Mouse (Mus musculus) liver, embryonic 15.5 days (tissue): ENCODE data around the gene Foxg1. TPM values are rescaled to one million over a fixed set of nuclear protein-coding genes. Genes with fewer than 3 reads are reported as not detected.

ENCODE experiments used
- ATAC-seq: fragments of 200-750 bp; cut with Nextera tagmentation; 2 replicates; pipeline ENCODE4 v1.8.0; 2017; ENCODE audit warnings: moderate number of reproducible peaks, mild to moderate bottlenecking, moderate library complexity; ENCODE audit not compliant: insufficient read depth
- H3K27ac ChIP-seq: fragments of 300-500 bp; sonication (generic); replicated peaks from 2 replicates; pipeline ENCODE4 v1.5.1; 2015; ENCODE audit warnings: mild to moderate bottlenecking, inconsistent platforms
- H3K27me3 ChIP-seq: fragments of 300-500 bp; sonication (generic); 2 replicates; pipeline ENCODE4 v1.6.1; 2015; ENCODE audit warnings: mild to moderate bottlenecking, inconsistent platforms
- H3K36me3 ChIP-seq: fragments of 300-500 bp; sonication (generic); replicated peaks from 2 replicates; pipeline ENCODE4 v1.6.1; 2015; ENCODE audit warnings: moderate library complexity, mild to moderate bottlenecking, inconsistent platforms
- H3K4me1 ChIP-seq: fragments of 300-500 bp; sonication (generic); replicated peaks from 2 replicates; pipeline ENCODE4 v1.6.1; 2015; ENCODE audit warnings: inconsistent platforms
- H3K4me2 ChIP-seq: fragments of 300-500 bp; sonication (generic); 2 replicates; pipeline ENCODE4 v1.6.1; 2015; ENCODE audit warnings: moderate library complexity, mild to moderate bottlenecking, inconsistent platforms
- H3K4me3 ChIP-seq: fragments of 300-500 bp; sonication (generic); replicated peaks from 2 replicates; pipeline ENCODE4 v1.5.1; 2015; ENCODE audit warnings: mild to moderate bottlenecking, inconsistent platforms
- H3K9ac ChIP-seq: fragments of 300-500 bp; sonication (generic); 2 replicates; pipeline ENCODE4 v1.6.1; 2015; ENCODE audit warnings: moderate library complexity, mild to moderate bottlenecking, inconsistent platforms
- H3K9me3 ChIP-seq: fragments of 300-500 bp; sonication (generic); replicated peaks from 2 replicates; pipeline ENCODE4 v1.6.1; 2016; ENCODE audit warnings: inconsistent platforms
- WGBS: fragments of 180-500 bp; shearing (Covaris S2); methylation state at CpG from one replicate; pipeline ENCODE4 v1.1.7; 2015; ENCODE audit warnings: mixed read lengths; ENCODE audit not compliant: insufficient replicate concordance; 5-methylcytosine and 5-hydroxymethylcytosine counted together
- polyA plus RNA-seq: library from polyadenylated mRNA; unstranded; fragments of >200 nt; fragmentation: Nextera tagmentation; extraction: Ambion mirVana; gene quantifications from 2 replicates; pipeline ENCODE4 v1.2.1, GENCODE M21; 2015

Gene Foxg1
- polyA plus RNA-seq, result 0.03 TPM in 1 of 2 replicates, not detected in the other

GRCm38 (mm10) chr12:49382565-49383520 lies at the start of gene Foxg1:
Gene Foxg1 (plus strand): TSS chr12:49382660.
- Histone ChIP-seq H3K4me2 (peak within 1 kb of the TSS; percentile 44), H3K4me1 (no peaks in the 10 kb centered on the region), H3K27me3 (peaks cover 92% of the 10 kb centered on the region), H3K4me3 (peak within 1 kb of the TSS; percentile 27), H3K36me3 (no peaks in the 10 kb centered on the region), H3K27ac (no peak within 1 kb of the TSS), H3K9me3 (no peaks in the 10 kb centered on the region), H3K9ac (no peak within 1 kb of the TSS)
- WGBS, result 2% methylated on average over 57 of the region's 61 CpGs
- no peak for ATAC-seq

DNA sequence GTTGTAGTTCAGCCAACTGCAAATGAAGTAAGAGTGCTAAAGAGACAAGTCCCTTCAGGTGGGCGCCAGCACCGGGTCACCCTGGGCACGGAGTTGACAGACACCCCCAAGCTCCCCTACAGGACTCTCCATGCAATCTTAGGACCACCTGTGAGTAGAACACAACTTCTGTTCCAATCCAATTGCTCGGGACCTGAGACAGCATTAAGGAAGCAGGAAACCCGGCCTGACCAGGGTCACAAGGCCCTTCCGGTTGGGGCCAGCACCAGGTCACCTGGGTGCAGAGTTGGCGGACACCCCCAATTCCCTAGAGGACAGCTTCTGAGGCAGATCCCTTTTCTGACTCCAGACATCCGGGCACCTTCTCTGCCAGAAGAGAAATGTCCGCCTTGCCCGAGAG lies 32.8 kb upstream of the Foxg1 start:
- no peak overlapping the region for H3K4me2 ChIP-seq
- no peaks in the 10 kb centered on the region for H3K4me1 ChIP-seq
- H3K9ac ChIP-seq, result no peak overlapping the region
- no peaks in the 10 kb centered on the region for H3K9me3 ChIP-seq
- H3K27me3 ChIP-seq, result no peaks in the 10 kb centered on the region
- no peak for ATAC-seq
- no peak overlapping the region for H3K4me3 ChIP-seq
- no peak overlapping the region for H3K27ac ChIP-seq
- WGBS, result 74% methylated on average over 10 of the region's 10 CpGs
- no peaks in the 10 kb centered on the region for H3K36me3 ChIP-seq

GRCm38 (mm10) chr12:49368931-49369330 lies 13.5 kb upstream of the Foxg1 start:
- H3K4me2 ChIP-seq, result no peak overlapping the region
- H3K4me1 ChIP-seq, result no peaks in the 10 kb centered on the region
- no peaks in the 10 kb centered on the region for H3K9me3 ChIP-seq
- no peak overlapping the region for H3K4me3 ChIP-seq
- no peak overlapping the region for H3K9ac ChIP-seq
- H3K27me3 ChIP-seq, result peaks cover 17% of the 10 kb centered on the region
- H3K36me3 ChIP-seq, result no peaks in the 10 kb centered on the region
- ATAC-seq, result no peak
- no peak overlapping the region for H3K27ac ChIP-seq
- 47% methylated on average over 1 of the region's 1 CpGs for WGBS

- no peak overlapping the region for H3K27ac ChIP-seq
- no peak overlapping the region for H3K9ac ChIP-seq
- ATAC-seq, result no peak
- H3K36me3 ChIP-seq, result no peaks in the 10 kb centered on the region
- H3K27me3 ChIP-seq, result peaks cover 46% of the 10 kb centered on the region
- no peak overlapping the region for H3K4me3 ChIP-seq
- H3K9me3 ChIP-seq, result no peaks in the 10 kb centered on the region
- H3K4me2 ChIP-seq, result no peak overlapping the region
- no peaks in the 10 kb centered on the region for H3K4me1 ChIP-seq
Observed at GRCm38 (mm10) chr12:49372170-49372569, 10.3 kb upstream of the Foxg1 start.

DNA sequence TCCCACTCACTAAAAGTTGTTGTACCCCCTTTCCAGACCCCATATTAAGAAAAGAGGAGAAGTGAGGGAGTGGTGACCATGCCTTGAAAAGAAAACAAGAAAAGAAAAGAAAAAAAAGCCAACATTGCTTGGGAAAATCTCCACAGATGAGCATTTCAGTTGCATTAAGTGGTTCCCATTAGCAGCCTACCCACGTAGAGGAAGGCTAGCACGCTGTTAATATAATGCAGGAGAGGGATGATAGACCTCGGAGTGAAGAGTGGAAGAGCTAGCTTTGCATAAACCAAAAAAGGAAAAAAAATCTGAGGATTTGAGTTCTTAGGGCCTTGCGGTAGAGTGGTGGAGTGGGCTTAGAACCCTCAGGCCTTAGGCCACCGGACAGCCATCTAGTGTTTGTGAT lies 9.3 kb upstream of the Foxg1 start:
- no peaks in the 10 kb centered on the region for H3K4me1 ChIP-seq
- H3K9me3 ChIP-seq, result no peaks in the 10 kb centered on the region
- no peak overlapping the region for H3K27ac ChIP-seq
- no peaks in the 10 kb centered on the region for H3K36me3 ChIP-seq
- WGBS, result 3% methylated on average over 5 of the region's 5 CpGs
- H3K4me2 ChIP-seq, result no peak overlapping the region
- peaks cover 57% of the 10 kb centered on the region for H3K27me3 ChIP-seq
- H3K9ac ChIP-seq, result no peak overlapping the region
- no peak overlapping the region for H3K4me3 ChIP-seq
- ATAC-seq, result no peak

DNA sequence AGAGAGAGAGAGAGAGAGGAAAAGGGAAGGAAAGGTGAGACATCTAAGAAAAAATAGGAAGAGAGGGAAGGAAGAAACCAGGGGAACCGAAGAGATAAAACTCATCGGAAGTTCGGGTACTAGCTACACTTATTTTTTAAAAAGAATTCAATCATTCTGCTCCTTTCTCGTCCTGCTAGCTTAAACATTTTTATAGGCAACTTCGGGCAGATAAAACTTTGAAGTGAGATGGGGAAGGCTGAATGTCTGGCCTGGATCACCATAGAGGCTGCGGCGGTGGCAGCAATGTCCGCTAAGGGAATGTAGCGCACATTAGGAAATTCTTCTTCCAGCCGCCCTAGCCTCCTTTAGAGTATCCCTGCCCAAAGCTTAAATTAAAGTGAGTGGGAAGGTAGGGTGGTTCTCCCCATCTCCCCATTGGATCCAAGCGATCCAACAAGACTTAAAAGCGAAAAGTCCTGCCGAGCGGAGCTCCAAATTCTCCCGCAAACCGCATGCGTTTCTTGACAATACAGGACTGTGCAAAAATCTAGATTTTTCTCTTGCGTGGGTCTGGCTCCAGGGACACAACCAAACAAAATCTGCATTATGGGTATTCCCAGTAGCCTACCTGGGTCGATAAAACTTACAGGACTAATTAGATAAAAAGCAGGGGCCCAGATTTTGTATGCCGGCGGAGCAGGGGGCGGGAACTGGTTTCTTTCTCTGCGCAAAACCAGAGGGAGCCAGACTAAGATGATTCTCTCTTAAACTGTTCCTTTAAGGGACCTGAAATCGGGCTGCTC lies 8.4 kb upstream of the Foxg1 start:
- no peak for ATAC-seq
- Histone ChIP-seq H3K27me3 (peaks cover 65% of the 10 kb centered on the region), H3K4me1 (no peaks in the 10 kb centered on the region), H3K27ac (no peak overlapping the region), H3K9ac (no peak overlapping the region), H3K4me3 (no peak overlapping the region), H3K36me3 (no peaks in the 10 kb centered on the region), H3K4me2 (no peak overlapping the region), H3K9me3 (no peaks in the 10 kb centered on the region)
- 4% methylated on average over 24 of the region's 24 CpGs for WGBS

DNA sequence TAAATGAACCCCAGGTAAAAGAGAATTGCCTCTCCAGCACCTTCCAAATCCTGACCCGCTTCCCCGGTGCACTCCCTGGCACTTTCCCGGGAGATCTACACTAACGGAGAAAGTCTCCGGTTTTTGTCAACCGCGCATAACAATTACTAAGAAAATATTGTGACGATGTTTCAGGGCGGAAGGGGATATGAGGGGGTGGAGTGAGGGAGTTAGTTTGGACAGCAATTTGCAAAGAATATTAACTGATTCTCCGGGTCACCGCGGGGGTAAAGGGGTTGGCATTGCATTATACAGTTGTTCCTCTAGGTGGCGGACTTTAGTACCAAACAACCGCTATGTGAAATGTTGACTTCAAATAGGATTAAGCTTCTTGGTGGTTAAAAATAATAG lies 7.9 kb upstream of the Foxg1 start:
- no peak for ATAC-seq
- WGBS, result 1% methylated on average over 14 of the region's 14 CpGs
- Histone ChIP-seq H3K4me1 (no peaks in the 10 kb centered on the region), H3K27ac (no peak overlapping the region), H3K9ac (no peak overlapping the region), H3K9me3 (no peaks in the 10 kb centered on the region), H3K27me3 (peaks cover 71% of the 10 kb centered on the region), H3K4me2 (no peak overlapping the region), H3K36me3 (no peaks in the 10 kb centered on the region), H3K4me3 (no peak overlapping the region)

DNA sequence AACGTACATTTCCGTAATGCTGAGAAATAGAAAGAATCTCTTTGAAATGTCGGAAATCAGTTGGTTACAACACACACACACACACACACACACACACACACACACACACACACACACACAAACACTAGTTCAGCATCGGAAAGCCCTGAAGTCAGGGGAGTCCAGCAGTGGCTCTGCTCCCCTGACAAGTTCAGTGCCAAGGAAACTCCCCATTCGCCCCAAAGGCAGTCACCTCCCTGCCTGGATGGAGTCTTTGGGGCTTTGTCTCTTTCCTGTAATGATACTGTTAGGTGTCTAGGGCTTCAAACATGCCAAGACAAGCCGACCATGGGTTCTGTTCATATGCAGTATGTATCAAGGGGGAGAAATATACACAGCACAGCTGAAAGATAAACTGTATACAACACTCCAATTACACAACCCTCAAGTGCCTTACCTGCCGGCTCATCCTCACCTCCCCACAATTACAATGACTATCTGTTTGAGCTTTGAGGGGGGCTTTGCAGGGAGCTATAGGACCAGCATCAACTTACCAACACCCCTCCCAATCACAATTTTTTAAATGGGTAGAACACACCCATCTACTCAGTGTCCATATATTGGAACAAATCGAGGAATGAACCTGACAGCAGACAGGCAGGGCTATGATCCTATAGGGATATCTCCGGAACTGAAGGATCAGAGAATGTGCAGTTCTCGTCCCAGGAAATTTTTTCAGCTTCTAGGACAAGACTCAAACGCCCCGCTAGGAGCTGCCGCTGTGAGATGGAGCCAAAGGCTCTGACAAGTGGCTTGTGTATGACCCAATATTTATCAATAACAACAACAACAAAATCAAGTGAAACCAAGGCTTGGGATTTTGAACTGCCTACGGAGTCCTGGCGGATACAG lies 6.8 kb upstream of the Foxg1 start:
- Histone ChIP-seq H3K4me2 (no peak overlapping the region), H3K4me3 (no peak overlapping the region), H3K36me3 (no peaks in the 10 kb centered on the region), H3K9ac (no peak overlapping the region), H3K27me3 (peaks cover 81% of the 10 kb centered on the region), H3K4me1 (no peaks in the 10 kb centered on the region), H3K27ac (no peak overlapping the region), H3K9me3 (no peaks in the 10 kb centered on the region)
- no peak for ATAC-seq
- WGBS, result 5% methylated on average over 15 of the region's 15 CpGs

- ATAC-seq, result no peak
- H3K27me3 ChIP-seq, result peaks cover 89% of the 10 kb centered on the region
- H3K4me2 ChIP-seq, result no peak overlapping the region
- no peak overlapping the region for H3K27ac ChIP-seq
- no peaks in the 10 kb centered on the region for H3K36me3 ChIP-seq
- no peaks in the 10 kb centered on the region for H3K4me1 ChIP-seq
- no peak overlapping the region for H3K9ac ChIP-seq
- no peak overlapping the region for H3K4me3 ChIP-seq
- 3% methylated on average over 19 of the region's 19 CpGs for WGBS
- no peaks in the 10 kb centered on the region for H3K9me3 ChIP-seq
Observed at GRCm38 (mm10) chr12:49376318-49376992, 6.0 kb upstream of the Foxg1 start.

DNA sequence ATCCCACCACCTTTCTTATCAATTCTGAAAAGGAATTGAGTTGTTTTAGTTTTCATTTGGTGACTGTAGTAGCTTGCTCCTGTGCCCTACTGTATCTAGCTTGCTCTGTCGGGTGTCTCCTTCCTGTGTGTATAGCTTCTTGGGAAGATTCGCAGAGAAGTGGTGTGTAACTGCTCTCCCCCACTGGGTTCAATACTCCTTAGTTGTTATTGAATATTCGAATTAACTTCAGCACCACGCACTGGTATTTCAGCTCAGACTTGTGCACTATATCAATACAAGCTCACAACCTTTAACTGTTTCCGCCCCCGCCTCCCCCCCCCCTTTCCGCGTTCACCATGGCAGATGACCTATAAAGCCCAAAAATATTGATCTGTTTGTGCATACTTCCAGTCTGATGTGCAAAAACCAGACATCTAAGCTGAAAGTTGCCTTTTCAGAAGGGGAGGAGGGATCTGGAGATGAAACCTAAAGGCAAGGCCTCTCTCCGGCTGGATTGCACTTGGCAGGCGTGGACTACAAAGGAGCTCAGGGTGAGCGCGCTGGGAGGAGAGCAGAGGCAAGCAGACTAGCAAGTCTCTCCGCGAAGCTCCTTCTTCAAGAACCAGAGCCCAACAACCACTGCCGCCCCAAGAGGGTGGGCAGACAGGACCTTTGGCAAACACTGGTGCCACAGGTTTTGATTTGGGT lies 5.0 kb upstream of the Foxg1 start:
- Histone ChIP-seq H3K9ac (no peak overlapping the region), H3K4me2 (no peak overlapping the region), H3K27ac (no peak overlapping the region), H3K4me1 (no peaks in the 10 kb centered on the region), H3K9me3 (no peaks in the 10 kb centered on the region), H3K4me3 (no peak overlapping the region), H3K36me3 (no peaks in the 10 kb centered on the region), H3K27me3 (peaks cover 97% of the 10 kb centered on the region)
- WGBS, result 2% methylated on average over 15 of the region's 15 CpGs
- no peak for ATAC-seq
